Mouse (Mus musculus) ZHBTc4 (cell line): ENCODE measurements at regions not wholly inside any gene's neighbourhood (a gene's known extent, or its start where the extent isn't known, plus 50 kb on each side); places are given as distances from the start of the nearest gene placed in this dataset.
"Not testable (repeated sequence)": the region's sequence is repeated elsewhere in the genome, so short reads cannot be mapped to it uniquely, and the experiment has no call there.

ENCODE experiments used
- DNase-seq: peaks from one replicate; pipeline ENCODE4 v3.0.0-alpha.2; 2011; ENCODE audit warnings: low read depth, low spot score

DNA sequence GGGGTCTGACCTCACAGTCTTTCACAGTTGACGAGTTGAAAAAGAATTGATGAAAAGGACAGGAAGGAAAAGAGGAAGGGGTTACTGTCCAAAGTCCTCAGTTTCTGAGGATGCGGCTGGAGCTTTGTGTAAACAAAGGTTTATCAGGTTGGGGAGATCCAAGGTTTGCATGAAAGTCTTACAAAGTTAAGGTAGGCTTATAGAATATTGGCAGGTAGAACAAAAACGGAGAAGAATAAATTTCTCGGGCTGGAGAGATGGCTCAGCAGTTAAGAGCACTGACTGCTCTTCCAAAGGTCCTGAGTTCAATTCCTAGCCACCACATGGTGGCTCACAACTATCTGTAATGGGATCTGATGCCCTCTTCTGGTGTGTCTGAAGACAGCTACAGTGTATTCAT lies 60.9 kb upstream of the Acpp start:
- not testable (repeated sequence) for DNase-seq

DNA sequence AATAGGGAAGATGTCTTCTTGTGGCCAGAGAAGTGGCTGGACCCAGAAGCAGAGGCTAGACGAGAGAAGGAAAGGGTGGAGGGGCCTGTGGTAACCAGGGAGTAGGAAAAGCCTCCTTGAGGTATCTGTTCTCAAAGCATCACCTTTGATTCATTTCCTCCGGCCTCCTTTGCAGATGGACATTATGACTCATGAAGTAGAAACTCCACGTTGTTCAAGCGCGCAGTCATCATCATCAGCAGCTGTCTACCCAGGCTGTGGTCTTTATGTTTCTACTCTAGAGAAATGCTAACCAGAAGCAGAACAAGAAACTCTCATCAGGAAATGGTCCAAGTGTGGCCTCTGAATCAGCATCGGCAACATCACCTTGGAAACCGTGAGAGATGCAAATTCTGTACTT lies 50.3 kb upstream of the Acpp start:
- no peak for DNase-seq
